Mouse (Mus musculus) forebrain, postnatal 0 days (tissue): ENCODE measurements around the gene Arvcf. TPM values are rescaled to one million over a fixed set of nuclear protein-coding genes. Genes with fewer than 3 reads are reported as not detected.

Source experiments
- ATAC-seq: fragments of 200-750 bp; cut with Nextera tagmentation; 2 replicates; pipeline ENCODE4 v1.8.0; 2017; ENCODE audit warnings: mild to moderate bottlenecking, moderate library complexity
- DNase-seq: peaks from one replicate; pipeline ENCODE4 v3.0.0-alpha.2; 2015
- H3K27ac ChIP-seq: fragments of 300-500 bp; sonication (generic); 2 replicates; pipeline ENCODE4 v1.5.1; 2014; ENCODE audit warnings: low read depth, mild to moderate bottlenecking, antibody characterized with exemption, low read length, moderate library complexity, mixed read lengths
- H3K27me3 ChIP-seq: fragments of 300-500 bp; sonication (generic); 2 replicates; pipeline ENCODE4 v1.6.1; 2014; ENCODE audit warnings: mild to moderate bottlenecking, low read length, mixed read lengths; ENCODE audit not compliant: insufficient read depth
- H3K36me3 ChIP-seq: fragments of 300-500 bp; sonication (generic); 2 replicates; pipeline ENCODE4 v1.6.1; 2014; ENCODE audit warnings: mild to moderate bottlenecking, moderate library complexity; ENCODE audit not compliant: insufficient read depth
- H3K4me1 ChIP-seq: fragments of 300-500 bp; sonication (generic); 2 replicates; pipeline ENCODE4 v1.6.1; 2014; ENCODE audit warnings: antibody characterized with exemption; ENCODE audit not compliant: insufficient read depth
- H3K4me2 ChIP-seq: fragments of 300-500 bp; sonication (generic); 2 replicates; pipeline ENCODE4 v1.6.1; 2014; ENCODE audit warnings: low read depth, mild to moderate bottlenecking, moderate library complexity
- H3K4me3 ChIP-seq: fragments of 300-500 bp; sonication (generic); 2 replicates; pipeline ENCODE4 v1.5.1; 2014; ENCODE audit warnings: low read depth, low read length, mixed read lengths
- H3K9ac ChIP-seq: fragments of 300-500 bp; sonication (generic); 2 replicates; pipeline ENCODE4 v1.6.1; 2014; ENCODE audit warnings: mild to moderate bottlenecking
- H3K9me3 ChIP-seq: fragments of 300-500 bp; sonication (generic); 2 replicates; pipeline ENCODE4 v1.6.1; 2016; ENCODE audit warnings: low read length
- CTCF ChIP-seq: sonication (generic); IDR thresholded peaks from 2 replicates; pipeline ENCODE4 v1.5.1; 2016; ENCODE audit warnings: antibody characterized with exemption, control low read depth, low read depth
- WGBS: fragments of 180-500 bp; shearing (Covaris S2); extraction: QIAGEN DNeasy Blood & Tissue Kit; methylation state at CpG from one replicate; pipeline ENCODE4 v1.1.7; 2014; 5-methylcytosine and 5-hydroxymethylcytosine counted together
- microRNA counts: library from miRNA; unstranded; fragments of <30 nt; microRNA quantifications from one replicate; lab custom pipeline; 2015
- microRNA-seq, 2 experiments: library from miRNA; unstranded; fragments of <30 nt; microRNA quantifications; one replicate each; pipeline ENCODE4; 2016
- polyA plus RNA-seq: library from polyadenylated mRNA; unstranded; fragments of >200 nt; fragmentation: Nextera tagmentation; extraction: Ambion mirVana; gene quantifications from 2 replicates; pipeline ENCODE4 v1.2.1, GENCODE M21; 2015
- total RNA-seq: library from RNA; depleted of rRNA; stranded (reverse); fragments of >200 nt; gene quantifications from 2 replicates; pipeline ENCODE4 v1.2.3, GENCODE M21; 2014; rRNA removed

Gene Arvcf
- total and polyA plus RNA-seq, 2 experiments from 2014 or later: 42.8 to 120 TPM

GRCm38 (mm10) chr16:18447243-18447642 is 99.3 kb downstream of the Arvcf start:
- no peak overlapping the region for H3K9ac ChIP-seq
- no peak overlapping the region for H3K27ac ChIP-seq
- DNase-seq: no peak
- TF ChIP-seq CTCF: no peak
- H3K4me2 ChIP-seq: no peak overlapping the region
- peaks cover 7% of the 10 kb centered on the region; the same call in 1 of the 2 replicates for H3K36me3 ChIP-seq
- no peaks in the 10 kb centered on the region for H3K4me1 ChIP-seq
- no peaks in the 10 kb centered on the region for H3K9me3 ChIP-seq
- H3K4me3 ChIP-seq: no peak overlapping the region
- no peaks in the 10 kb centered on the region for H3K27me3 ChIP-seq
- ATAC-seq: no peak

DNA sequence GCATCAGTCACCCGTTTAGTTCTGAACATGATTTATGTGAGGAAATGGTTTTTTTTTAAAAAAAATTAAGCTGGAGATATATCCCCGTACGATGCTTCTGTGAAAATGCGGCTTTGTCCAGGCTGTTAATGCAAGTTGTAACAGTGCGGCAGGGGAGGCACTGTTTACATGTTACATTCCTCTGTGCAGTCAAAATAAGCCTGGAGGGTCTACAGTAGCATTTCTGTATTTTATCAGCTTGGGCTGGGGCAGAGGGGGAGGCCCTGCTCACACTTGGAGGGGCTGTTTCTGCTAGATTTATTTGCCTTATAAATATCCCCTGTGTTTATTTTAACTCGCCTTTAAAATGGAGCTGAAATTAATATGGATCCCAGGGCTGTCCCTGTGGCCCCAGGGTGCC is 100.1 kb downstream of the Arvcf start:
- TF ChIP-seq CTCF: no peak
- DNase-seq: no peak
- Histone ChIP-seq H3K9me3 (no peaks in the 10 kb centered on the region), H3K27ac (no peak overlapping the region), H3K4me2 (no peak overlapping the region), H3K9ac (no peak overlapping the region), H3K36me3 (peaks cover 7% of the 10 kb centered on the region; the same call in 1 of the 2 replicates), H3K27me3 (no peaks in the 10 kb centered on the region), H3K4me1 (no peaks in the 10 kb centered on the region), H3K4me3 (no peak overlapping the region)
- WGBS: 86% methylated on average over 6 of the region's 6 CpGs
- ATAC-seq: no peak

DNA sequence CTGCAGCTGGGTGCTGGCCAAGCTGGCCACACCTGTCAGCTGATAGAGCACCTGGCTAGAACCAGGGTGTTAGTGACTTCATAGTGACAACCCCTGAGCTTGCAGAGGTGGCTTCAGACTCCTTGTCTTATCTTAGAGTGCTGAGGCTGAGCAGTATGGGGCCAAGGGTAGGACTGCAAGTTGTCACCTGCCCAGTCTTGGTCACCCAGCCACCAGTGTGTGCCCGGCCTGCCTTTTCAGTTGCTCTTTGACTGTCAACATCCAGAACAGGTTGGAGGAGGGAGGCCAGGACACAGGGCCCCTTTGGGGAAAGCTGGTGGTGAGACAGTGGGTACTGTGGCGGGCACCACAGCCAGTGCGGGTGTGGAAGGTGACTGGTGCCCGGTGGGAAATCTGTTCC is 101.0 kb downstream of the Arvcf start:
- no peaks in the 10 kb centered on the region for H3K9me3 ChIP-seq
- no peak overlapping the region for H3K4me2 ChIP-seq
- H3K27ac ChIP-seq: no peak overlapping the region
- no peak overlapping the region for H3K4me3 ChIP-seq
- DNase-seq: no peak
- TF ChIP-seq CTCF: no peak
- no peak for ATAC-seq
- no peak overlapping the region for H3K9ac ChIP-seq
- WGBS: 95% methylated on average over 4 of the region's 4 CpGs
- no peaks in the 10 kb centered on the region for H3K27me3 ChIP-seq
- peaks cover 7% of the 10 kb centered on the region; the same call in 1 of the 2 replicates for H3K36me3 ChIP-seq
- H3K4me1 ChIP-seq: no peaks in the 10 kb centered on the region

DNA sequence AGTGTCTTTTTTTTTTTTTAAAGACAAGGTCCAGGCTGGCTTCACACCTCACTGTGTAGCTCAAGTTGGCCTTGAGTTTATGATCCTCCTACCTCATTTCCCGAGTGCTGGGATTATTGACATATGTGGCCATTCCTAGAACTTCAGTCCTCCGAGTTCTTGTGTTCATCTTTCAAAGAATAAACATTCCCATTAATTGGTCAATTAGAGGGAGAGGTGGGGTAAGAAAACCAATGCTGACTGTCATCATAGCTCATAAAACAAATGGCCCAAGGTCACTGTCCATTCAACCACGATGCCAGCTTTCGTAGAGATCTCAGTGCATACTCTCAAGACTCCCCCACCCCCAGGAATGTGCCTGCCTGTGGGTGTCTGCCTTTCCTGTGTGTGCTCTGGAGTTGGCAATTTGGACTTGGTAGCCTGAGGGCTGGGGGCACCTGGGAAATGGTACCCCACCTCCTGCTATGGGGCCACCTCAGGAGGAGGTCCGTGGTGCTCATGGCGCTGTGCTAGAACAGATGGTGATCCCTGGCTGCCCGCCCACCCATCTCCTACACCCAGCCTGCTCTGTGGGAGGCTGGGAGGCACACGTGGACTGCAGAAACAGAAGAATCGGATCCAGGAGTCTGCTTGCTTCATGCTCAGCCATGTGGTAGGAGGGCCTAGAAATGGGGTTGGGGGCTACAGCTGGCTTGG is 103.7 kb downstream of the Arvcf start:
- H3K27me3 ChIP-seq: no peaks in the 10 kb centered on the region
- 54% methylated on average over 9 of the region's 9 CpGs for WGBS
- no peak overlapping the region for H3K4me3 ChIP-seq
- no peak overlapping the region for H3K9ac ChIP-seq
- ATAC-seq (0 out of 2 replicates have a peak, but pooled peaks have one; percentile 10), DNase-seq (no peak)
- no peak overlapping the region for H3K27ac ChIP-seq
- H3K4me2 ChIP-seq: no peak overlapping the region
- H3K4me1 ChIP-seq: no peaks in the 10 kb centered on the region
- H3K36me3 ChIP-seq: peaks cover 8% of the 10 kb centered on the region; the same call in 1 of the 2 replicates
- TF ChIP-seq CTCF: no peak
- H3K9me3 ChIP-seq: no peaks in the 10 kb centered on the region

DNA sequence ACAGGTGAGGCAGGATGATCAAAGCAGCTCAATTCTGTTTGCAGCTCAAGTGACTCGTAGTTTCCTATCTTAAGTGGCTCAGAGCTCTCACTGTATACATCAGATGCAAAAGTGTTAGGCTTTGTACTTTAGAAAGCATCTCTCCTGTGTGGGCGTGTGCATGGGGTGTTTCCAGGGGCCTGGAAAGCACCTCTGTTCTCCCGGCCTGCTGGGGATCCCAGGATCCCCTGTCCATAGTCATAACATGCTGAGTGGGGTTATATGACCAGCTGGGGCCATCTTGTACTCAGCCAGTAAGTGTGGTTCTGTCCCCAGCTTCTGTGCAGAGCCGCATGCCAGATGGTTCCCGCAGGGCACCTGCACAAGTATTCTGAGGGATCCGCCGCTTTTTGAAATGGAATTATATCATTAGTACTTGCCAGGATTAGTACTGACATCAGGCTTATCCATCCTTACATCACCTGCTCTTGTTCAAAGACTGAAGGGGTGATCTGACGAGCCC is 104.4 kb downstream of the Arvcf start:
- H3K4me3 ChIP-seq: no peak overlapping the region
- no peak for ATAC-seq
- no peak for TF ChIP-seq CTCF
- H3K36me3 ChIP-seq: peaks cover 14% of the 10 kb centered on the region; the same call in 1 of the 2 replicates
- no peaks in the 10 kb centered on the region for H3K4me1 ChIP-seq
- no peak overlapping the region for H3K27ac ChIP-seq
- no peaks in the 10 kb centered on the region for H3K9me3 ChIP-seq
- H3K9ac ChIP-seq: no peak overlapping the region
- WGBS: 71% methylated on average over 8 of the region's 8 CpGs
- H3K27me3 ChIP-seq: no peaks in the 10 kb centered on the region
- no peak for DNase-seq
- H3K4me2 ChIP-seq: no peak overlapping the region

DNA sequence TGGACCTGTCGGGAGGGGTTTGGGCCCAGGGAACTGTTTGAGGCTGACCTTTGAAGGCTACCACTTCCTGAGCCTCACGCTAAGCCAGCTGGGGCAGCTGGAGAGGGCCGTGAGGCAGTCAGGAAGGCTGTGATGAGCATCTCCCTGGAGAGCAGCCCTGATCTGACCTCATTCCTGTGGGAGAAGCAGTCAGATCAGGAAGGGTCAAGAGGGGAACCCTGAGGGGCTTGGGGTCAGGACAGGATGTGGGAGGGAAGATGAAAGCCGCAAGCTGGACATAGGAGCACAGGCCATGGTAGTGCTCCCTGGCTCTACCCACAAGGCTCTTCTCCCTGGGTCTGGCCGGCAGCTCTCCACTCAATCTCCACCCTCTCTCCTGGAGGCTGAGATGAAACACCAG is 105.9 kb downstream of the Arvcf start:
- no peaks in the 10 kb centered on the region for H3K4me1 ChIP-seq
- no peak overlapping the region for H3K4me3 ChIP-seq
- no peak overlapping the region for H3K9ac ChIP-seq
- TF ChIP-seq CTCF: no peak
- no peak for ATAC-seq
- H3K9me3 ChIP-seq: no peaks in the 10 kb centered on the region
- no peak for DNase-seq
- WGBS: 75% methylated on average over 5 of the region's 5 CpGs
- H3K27ac ChIP-seq: no peak overlapping the region
- H3K27me3 ChIP-seq: no peaks in the 10 kb centered on the region
- H3K36me3 ChIP-seq: peaks cover 19% of the 10 kb centered on the region; the same call in 1 of the 2 replicates
- no peak overlapping the region for H3K4me2 ChIP-seq

DNA sequence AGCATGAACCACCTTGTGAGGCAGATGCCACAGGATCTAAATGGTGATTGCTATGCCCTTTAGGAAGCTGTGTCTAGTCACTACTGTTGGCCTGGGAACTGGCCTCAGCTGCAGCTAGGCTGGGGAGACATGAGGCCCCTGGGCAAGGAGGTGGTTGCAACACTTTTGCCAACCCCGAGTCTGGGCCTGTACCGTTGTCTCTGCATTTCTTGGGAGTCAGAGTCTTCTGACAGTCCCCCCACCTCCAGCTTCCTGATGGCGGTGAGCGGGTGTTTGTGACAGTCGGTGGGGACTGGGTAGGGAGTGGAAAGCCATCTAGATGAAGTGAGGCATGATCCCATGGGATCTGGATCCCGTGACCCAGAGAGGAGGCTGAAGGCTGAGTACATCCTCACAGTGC is 107.4 kb downstream of the Arvcf start:
- ATAC-seq: no peak
- Histone ChIP-seq H3K4me3 (no peak overlapping the region), H3K9me3 (no peaks in the 10 kb centered on the region), H3K9ac (no peak overlapping the region), H3K27ac (no peak overlapping the region), H3K4me1 (no peaks in the 10 kb centered on the region; the same call in 1 of the 2 replicates), H3K36me3 (peaks cover 16% of the 10 kb centered on the region; the same call in 1 of the 2 replicates), H3K27me3 (no peaks in the 10 kb centered on the region), H3K4me2 (no peak overlapping the region)
- WGBS: 88% methylated on average over 6 of the region's 6 CpGs
- no peak for TF ChIP-seq CTCF
- DNase-seq: no peak

MicroRNAs within 50 kb of the gene (microRNA counts, 519-probe panel; counts per million panel counts)
- microRNA mmu-miR-185 (lab: Ali Mortazavi, UCI): 3,113 counts per million, percentile 27 among the panel's probes with 10 or more counts

Small RNAs within 50 kb of the gene (microRNA-seq; reads per million reads assigned to microRNA genes)
- gene Gm26219 (0 reads per million in 2 experiments), gene Mir185 (484 to 544 reads per million in 2 experiments)

Other genes with a start within 250 kb of the Arvcf start
- 28.0 and 36.7 TPM in 2 replicates for gene Rtn4r, start 220.5 kb upstream of the Arvcf start, total RNA-seq
- 30.0 and 33.5 TPM in 2 replicates for gene Rtn4r, start 220.5 kb upstream of the Arvcf start, polyA plus RNA-seq
- gene Ccdc188, start 130.3 kb upstream of the Arvcf start, total RNA-seq: not detected in 2 replicates
- gene Ccdc188, start 130.3 kb upstream of the Arvcf start, polyA plus RNA-seq: 0.11 TPM in 1 of 2 replicates, not detected in the other
- 27.5 and 35.5 TPM in 2 replicates for gene Zdhhc8, start 113.0 kb upstream of the Arvcf start, total RNA-seq
- 16.4 and 17.9 TPM in 2 replicates for gene Zdhhc8, start 113.0 kb upstream of the Arvcf start, polyA plus RNA-seq
- gene Trmt2a, start 99.5 kb upstream of the Arvcf start, total RNA-seq: 74.9 and 82.4 TPM in 2 replicates
- 66.7 and 67.2 TPM in 2 replicates for gene Trmt2a, start 99.5 kb upstream of the Arvcf start, polyA plus RNA-seq
- 171 and 209 TPM in 2 replicates for gene Ranbp1, start 99.5 kb upstream of the Arvcf start, total RNA-seq
- gene Ranbp1, start 99.5 kb upstream of the Arvcf start, polyA plus RNA-seq: 428 and 477 TPM in 2 replicates
- gene Gm49776, start 89.9 kb upstream of the Arvcf start, total RNA-seq: not detected in 2 replicates
- gene Gm49776, start 89.9 kb upstream of the Arvcf start, polyA plus RNA-seq: 1.3 and 3.1 TPM in 2 replicates
- 38.5 and 47.6 TPM in 2 replicates for gene Dgcr8, start 58.9 kb upstream of the Arvcf start, total RNA-seq
- 18.5 and 24.5 TPM in 2 replicates for gene Dgcr8, start 58.9 kb upstream of the Arvcf start, polyA plus RNA-seq
- 25.5 and 43.0 TPM in 2 replicates for gene Tango2, start 79 bp upstream of the Arvcf start, total RNA-seq
- 69.9 and 75.9 TPM in 2 replicates for gene Tango2, start 79 bp upstream of the Arvcf start, polyA plus RNA-seq
- 9.7 and 11.5 TPM in 2 replicates for gene Txnrd2, start 78.2 kb downstream of the Arvcf start, total RNA-seq
- 28.0 and 34.4 TPM in 2 replicates for gene Txnrd2, start 78.2 kb downstream of the Arvcf start, polyA plus RNA-seq
- gene Comt, start 78.7 kb downstream of the Arvcf start, total RNA-seq: 65.6 and 68.4 TPM in 2 replicates
- 79.9 and 105 TPM in 2 replicates for gene Comt, start 78.7 kb downstream of the Arvcf start, polyA plus RNA-seq
- 12.3 and 13.0 TPM in 2 replicates for gene Gnb1l, start 150.5 kb downstream of the Arvcf start, total RNA-seq
- 16.9 and 20.7 TPM in 2 replicates for gene Gnb1l, start 150.5 kb downstream of the Arvcf start, polyA plus RNA-seq
- 3.8 and 7.7 TPM in 2 replicates for gene Rtl10, start 150.7 kb downstream of the Arvcf start, total RNA-seq
- 2.5 and 2.9 TPM in 2 replicates for gene Rtl10, start 150.7 kb downstream of the Arvcf start, polyA plus RNA-seq
- gene Tbx1, start 242.5 kb downstream of the Arvcf start, total RNA-seq: 0.71 and 1.2 TPM in 2 replicates
- 0.70 and 0.90 TPM in 2 replicates for gene Tbx1, start 242.5 kb downstream of the Arvcf start, polyA plus RNA-seq